In genomic region chr2:154001056-154001455, GRCm38 (mm10) we compare ENCODE assay signal across 27 mouse cellular contexts. TPM values are rescaled to one million over a fixed set of nuclear protein-coding genes. Genes with fewer than 3 reads are reported as not detected.
"Had no signal": no experiment of that assay in that cellular context is flagged by ENCODE, and none has a peak within 500 bp of the region (broad histone marks: within the 10 kb centered on the region; RNA-seq: fewer than 3 reads in every experiment).

No protein-coding gene starts in this region.

- H3K27me3 ChIP-seq: kidney, embryonic 15.5 days; limb, embryonic 12.5 days; midbrain, embryonic 13.5 days; neural tube, embryonic 13.5 days; stomach, embryonic 15.5 days had no signal

- H3K4me3 ChIP-seq: kidney, embryonic 15.5 days; limb, embryonic 12.5 days; limb, embryonic 15.5 days; megakaryocyte, embryonic 14.5 days; midbrain, embryonic 10.5 days; midbrain, embryonic 13.5 days; myocyte; neural tube, embryonic 13.5 days; stomach, embryonic 15.5 days had no signal

- H3K9me3 ChIP-seq: kidney, embryonic 15.5 days; limb, embryonic 12.5 days; limb, embryonic 15.5 days; megakaryocyte, embryonic 14.5 days; midbrain, embryonic 10.5 days; midbrain, embryonic 13.5 days; neural tube, embryonic 13.5 days; stomach, embryonic 15.5 days had no signal

- DNase-seq: left cerebral cortex, postnatal 4 days; liver, postnatal 0 days; lung, embryonic 14.5 days; retina, postnatal 1 day; right cerebral cortex, postnatal 25 days; spleen, adult 18-20 months; thymus, postnatal 25 days had no signal

- H3K27ac ChIP-seq: kidney, embryonic 15.5 days; limb, embryonic 12.5 days; limb, embryonic 15.5 days; liver, embryonic 14.5 days; midbrain, embryonic 10.5 days; midbrain, embryonic 13.5 days; neural tube, embryonic 13.5 days; stomach, embryonic 15.5 days had no signal

- H3K36me3 ChIP-seq: kidney, embryonic 15.5 days; limb, embryonic 12.5 days; limb, embryonic 15.5 days; midbrain, embryonic 10.5 days; midbrain, embryonic 13.5 days; neural tube, embryonic 13.5 days; stomach, embryonic 15.5 days had no signal

- H3K9ac ChIP-seq: kidney, embryonic 15.5 days; limb, embryonic 12.5 days; limb, embryonic 15.5 days; liver, embryonic 14.5 days; liver, postnatal 0 days; lung, embryonic 14.5 days; midbrain, embryonic 13.5 days; neural tube, embryonic 13.5 days; stomach, embryonic 15.5 days had no signal

- H3K4me2 ChIP-seq: kidney, embryonic 15.5 days; limb, embryonic 12.5 days; limb, embryonic 15.5 days; liver, embryonic 11.5 days; lung, embryonic 14.5 days; midbrain, embryonic 13.5 days; neural tube, embryonic 13.5 days; stomach, embryonic 15.5 days had no signal

- H3K4me1 ChIP-seq: kidney, embryonic 15.5 days; limb, embryonic 12.5 days; limb, embryonic 15.5 days; megakaryocyte, embryonic 14.5 days; midbrain, embryonic 13.5 days; neural tube, embryonic 13.5 days; stomach, embryonic 15.5 days had no signal

- ATAC-seq: intestine, postnatal 0 days; liver, postnatal 0 days; lung, postnatal 0 days; midbrain, embryonic 13.5 days; midbrain, embryonic 16.5 days had no signal

RNA-seq across cellular contexts. Expression of gene Bpifa2, which starts 7.0 kb away (rescaled TPM):
- total RNA-seq: layer of hippocampus, adult 18-20 months; layer of hippocampus, postnatal 14 days; left cerebral cortex, adult 8-10 months; left cerebral cortex, postnatal 14 days; left cerebral cortex, postnatal 4 days; monocyte, adult 5-6 weeks; neutrophil, adult 5-6 weeks had no signal
- polyA plus RNA-seq: intestine, postnatal 0 days; kidney, embryonic 15.5 days; limb, embryonic 12.5 days; liver, embryonic 11.5 days; liver, embryonic 14.5 days; liver, postnatal 0 days; lung, embryonic 14.5 days; lung, postnatal 0 days; midbrain, embryonic 10.5 days; midbrain, embryonic 13.5 days; midbrain, embryonic 16.5 days; myocyte; neural tube, embryonic 13.5 days; stomach, embryonic 15.5 days had no signal

RNA-seq across cellular contexts. Expression of gene Bpifa6, which starts 26.3 kb away (rescaled TPM):
- total RNA-seq: layer of hippocampus, adult 18-20 months; layer of hippocampus, postnatal 14 days; left cerebral cortex, adult 8-10 months; left cerebral cortex, postnatal 14 days; left cerebral cortex, postnatal 4 days; monocyte, adult 5-6 weeks; neutrophil, adult 5-6 weeks had no signal
- polyA plus RNA-seq: intestine, postnatal 0 days; kidney, embryonic 15.5 days; limb, embryonic 12.5 days; limb, embryonic 15.5 days; liver, embryonic 11.5 days; liver, embryonic 14.5 days; liver, postnatal 0 days; lung, embryonic 14.5 days; lung, postnatal 0 days; midbrain, embryonic 10.5 days; midbrain, embryonic 13.5 days; midbrain, embryonic 16.5 days; myocyte; neural tube, embryonic 13.5 days; stomach, embryonic 15.5 days had no signal
